8 mouse cellular contexts compared by ENCODE assay signal in genomic region chr17:24695326-24696010, GRCm38 (mm10). TPM values are rescaled to one million over a fixed set of nuclear protein-coding genes. Genes with fewer than 3 reads are reported as not detected.
DNase-seq lines count a peak whose midpoint lies in the region; ATAC-seq and TF ChIP-seq lines count a peak whose summit lies in the region.

No protein-coding gene starts in this region.

- H3K36me3 ChIP-seq in liver, adult 2 months (ENCODE audit: control insufficient read depth, insufficient read depth, low read length) = no peaks in the 10 kb centered on the region; the same call in 1 of the 2 replicates
- peaks cover 8% of the 10 kb centered on the region for H3K36me3 ChIP-seq in embryonic facial prominence, embryonic 11.5 days (replicated peaks; ENCODE audit: control insufficient read depth, insufficient read depth, low read depth, low read length)
- peaks cover 19% of the 10 kb centered on the region; the same call in 1 of the 2 replicates for H3K36me3 ChIP-seq in intestine, postnatal 0 days (ENCODE audit: control insufficient read depth, insufficient read depth)
- peaks cover 10% of the 10 kb centered on the region for H3K36me3 ChIP-seq in midbrain, embryonic 15.5 days (replicated peaks)

- ATAC-seq in embryonic facial prominence, embryonic 11.5 days (replicated peaks; ENCODE audit: insufficient number of reproducible peaks, low FRiP score, low TSS enrichment, low read depth) = peak; percentile 31
- ATAC-seq in intestine, postnatal 0 days = no peak
- no peak; the same call in 1 of the 2 replicates for ATAC-seq in midbrain, embryonic 15.5 days (replicated peaks)

- peak overlapping the region; percentile 76 for H3K4me2 ChIP-seq in embryonic facial prominence, embryonic 11.5 days (ENCODE audit: low read depth, low read length)
- H3K4me2 ChIP-seq in intestine, postnatal 0 days (replicated peaks; ENCODE audit: low read depth) = peak overlapping the region; percentile 82
- peak overlapping the region; percentile 58 for H3K4me2 ChIP-seq in midbrain, embryonic 15.5 days

- peak overlapping the region; percentile 94 for H3K9ac ChIP-seq in liver, adult 2 months (ENCODE audit: low read depth, low read length)
- peak overlapping the region; percentile 92 for H3K9ac ChIP-seq in embryonic facial prominence, embryonic 11.5 days (replicated peaks; ENCODE audit: low read length)
- peak overlapping the region; percentile 71 for H3K9ac ChIP-seq in intestine, postnatal 0 days (ENCODE audit: low read depth, low read length)
- peak overlapping the region; percentile 81 for H3K9ac ChIP-seq in midbrain, embryonic 15.5 days

- TF ChIP-seq CTCF in liver, adult 2 months (IDR thresholded peaks at IDR 0.05; ENCODE audit: low read depth, low read length) = no peak
- no peak for TF ChIP-seq CTCF in intestine, postnatal 0 days (IDR thresholded peaks at IDR 0.05; ENCODE audit: low read depth)

- H3K9me3 ChIP-seq in embryonic facial prominence, embryonic 11.5 days (replicated peaks; ENCODE audit: control insufficient read depth, low read length) = no peaks in the 10 kb centered on the region
- H3K9me3 ChIP-seq in intestine, postnatal 0 days (ENCODE audit: control insufficient read depth) = no peaks in the 10 kb centered on the region
- no peaks in the 10 kb centered on the region for H3K9me3 ChIP-seq in midbrain, embryonic 15.5 days

- H3K79me2 ChIP-seq in liver, adult 2 months (ENCODE audit: control insufficient read depth, insufficient read depth, low read length) = no peaks in the 10 kb centered on the region; the same call in 1 of the 2 replicates

- no peak for TF ChIP-seq POLR2A in liver, adult 2 months (IDR thresholded peaks at IDR 0.05; ENCODE audit: extremely low read depth, insufficient read depth, low read length)

- 4% methylated on average over 50 of the region's 51 CpGs for WGBS in liver, adult 2 months
- 8% methylated on average over 46 of the region's 51 CpGs for WGBS in embryonic facial prominence, embryonic 11.5 days
- 4% methylated on average over 51 of the region's 51 CpGs for WGBS in intestine, postnatal 0 days
- 6% methylated on average over 45 of the region's 51 CpGs for WGBS in midbrain, embryonic 15.5 days

- intact Hi-C loops in left cerebral cortex, postnatal 14 days (cut with DNase I) = no loop called here

- H3K4me3 ChIP-seq in liver, adult 2 months (ENCODE audit: insufficient read depth, low read depth, low read length) = peak overlapping the region; percentile 92
- peak overlapping the region; percentile 81 for H3K4me3 ChIP-seq in embryonic facial prominence, embryonic 11.5 days (ENCODE audit: low read depth, low read length)
- H3K4me3 ChIP-seq in intestine, postnatal 0 days (ENCODE audit: low read depth, low read length) = peak overlapping the region; percentile 86
- H3K4me3 ChIP-seq in midbrain, embryonic 15.5 days = peak overlapping the region; percentile 79

- peaks cover 3% of the 10 kb centered on the region; the same call in 1 of the 2 replicates for H3K4me1 ChIP-seq in liver, adult 2 months (ENCODE audit: control insufficient read depth, insufficient read depth, low read length)
- H3K4me1 ChIP-seq in embryonic facial prominence, embryonic 11.5 days (ENCODE audit: control insufficient read depth, insufficient read depth, low read length) = no peaks in the 10 kb centered on the region; the same call in 1 of the 2 replicates
- no peaks in the 10 kb centered on the region for H3K4me1 ChIP-seq in intestine, postnatal 0 days (replicated peaks; ENCODE audit: control insufficient read depth, insufficient read depth, low read length)
- peaks cover 30% of the 10 kb centered on the region for H3K4me1 ChIP-seq in midbrain, embryonic 15.5 days

- DNase-seq in liver, adult 2 months (ENCODE audit: extremely low read depth, low read depth, low spot score) = peak; percentile 86
- DNase-seq in liver = no peak
- DNase-seq in embryonic facial prominence, embryonic 11.5 days (ENCODE audit: low spot score) = no peak
- DNase-seq in right cerebral cortex, postnatal 14 days = no peak
- DNase-seq in frontal cortex, postnatal 25 days (ENCODE audit: low spot score in 2 of 2) = no peak
- no peak for DNase-seq in left cerebral cortex, postnatal 14 days (ENCODE audit: low spot score in 2 of 2)

- H3K27me3 ChIP-seq in liver, adult 2 months (ENCODE audit: control insufficient read depth, insufficient read depth, low read length) = no peaks in the 10 kb centered on the region
- H3K27me3 ChIP-seq in embryonic facial prominence, embryonic 11.5 days (ENCODE audit: control insufficient read depth, insufficient read depth, low read length) = peaks cover 2% of the 10 kb centered on the region
- H3K27me3 ChIP-seq in intestine, postnatal 0 days (replicated peaks; ENCODE audit: control insufficient read depth, insufficient read depth, low read length) = peaks cover 3% of the 10 kb centered on the region; the same call in 1 of the 2 replicates
- H3K27me3 ChIP-seq in midbrain, embryonic 15.5 days (replicated peaks) = peaks cover 3% of the 10 kb centered on the region; the same call in 1 of the 2 replicates

- H3K27ac ChIP-seq in liver, adult 2 months (replicated peaks; ENCODE audit: insufficient read depth, low read depth, low read length) = peak overlapping the region; percentile 86
- peak overlapping the region; percentile 78 for H3K27ac ChIP-seq in embryonic facial prominence, embryonic 11.5 days (replicated peaks; ENCODE audit: low read depth, low read length)
- peak overlapping the region; percentile 89 for H3K27ac ChIP-seq in intestine, postnatal 0 days (ENCODE audit: low read depth, low read length)
- peak overlapping the region; percentile 91 for H3K27ac ChIP-seq in midbrain, embryonic 15.5 days

RNA-seq across cellular contexts. Expression of gene Gfer, which starts 0.5 kb away (rescaled TPM):
- total RNA-seq in liver, adult 2 months (2014; rRNA removed) = 32.6 and 38.2 TPM in 2 replicates
- 49.8 and 51.9 TPM in 2 replicates for polyA plus RNA-seq in liver, adult 2 months (2012; rRNA removed)
- 46.8 and 52.4 TPM in 2 replicates for polyA plus RNA-seq in embryonic facial prominence, embryonic 11.5 days (2014; fragmentation: Nextera tagmentation; extraction: Ambion mirVana)
- 42.0 and 42.2 TPM in 2 replicates for polyA plus RNA-seq in intestine, postnatal 0 days (2015; fragmentation: Nextera tagmentation; extraction: Ambion mirVana)
- 36.2 and 39.2 TPM in 2 replicates for polyA plus RNA-seq in midbrain, embryonic 15.5 days (2015; fragmentation: Nextera tagmentation; extraction: Ambion mirVana)
- 10 to 100 TPM; 19.0 to 19.1 TPM for total RNA-seq in left cerebral cortex, postnatal 14 days (2021)

RNA-seq across cellular contexts. Expression of gene Noxo1, which starts 0.6 kb away (rescaled TPM):
- total RNA-seq in liver, adult 2 months (2014; rRNA removed) = 0.37 and 0.40 TPM in 2 replicates
- polyA plus RNA-seq in liver, adult 2 months (2012; rRNA removed) = 2.7 TPM in 2 replicates
- polyA plus RNA-seq in embryonic facial prominence, embryonic 11.5 days (2014; fragmentation: Nextera tagmentation; extraction: Ambion mirVana) = 1.1 and 2.7 TPM in 2 replicates
- 32.4 and 38.0 TPM in 2 replicates for polyA plus RNA-seq in intestine, postnatal 0 days (2015; fragmentation: Nextera tagmentation; extraction: Ambion mirVana)
- polyA plus RNA-seq in midbrain, embryonic 15.5 days (2015; fragmentation: Nextera tagmentation; extraction: Ambion mirVana) = 2.1 and 2.5 TPM in 2 replicates
- total RNA-seq in left cerebral cortex, postnatal 14 days (2021) = 1 to 10 TPM; 2.5 to 3.6 TPM

RNA-seq across cellular contexts. Expression of gene Syngr3, which starts 5.7 kb away (rescaled TPM):
- 0.09 and 0.13 TPM in 2 replicates for total RNA-seq in liver, adult 2 months (2014; rRNA removed)
- polyA plus RNA-seq in liver, adult 2 months (2012; rRNA removed) = 0.10 TPM in 2 replicates
- 6.2 and 6.6 TPM in 2 replicates for polyA plus RNA-seq in embryonic facial prominence, embryonic 11.5 days (2014; fragmentation: Nextera tagmentation; extraction: Ambion mirVana)
- 6.0 and 6.2 TPM in 2 replicates for polyA plus RNA-seq in intestine, postnatal 0 days (2015; fragmentation: Nextera tagmentation; extraction: Ambion mirVana)
- 240 and 255 TPM in 2 replicates for polyA plus RNA-seq in midbrain, embryonic 15.5 days (2015; fragmentation: Nextera tagmentation; extraction: Ambion mirVana)
- 100 to 1,000 TPM; 228 to 245 TPM for total RNA-seq in left cerebral cortex, postnatal 14 days (2021)

RNA-seq across cellular contexts. Expression of gene Tbl3, which starts 12.0 kb away (rescaled TPM):
- 14.2 and 17.8 TPM in 2 replicates for total RNA-seq in liver, adult 2 months (2014; rRNA removed)
- polyA plus RNA-seq in liver, adult 2 months (2012; rRNA removed) = 29.4 and 37.9 TPM in 2 replicates
- polyA plus RNA-seq in embryonic facial prominence, embryonic 11.5 days (2014; fragmentation: Nextera tagmentation; extraction: Ambion mirVana) = 96.3 and 102 TPM in 2 replicates
- 23.8 and 25.2 TPM in 2 replicates for polyA plus RNA-seq in intestine, postnatal 0 days (2015; fragmentation: Nextera tagmentation; extraction: Ambion mirVana)
- polyA plus RNA-seq in midbrain, embryonic 15.5 days (2015; fragmentation: Nextera tagmentation; extraction: Ambion mirVana) = 71.4 and 72.1 TPM in 2 replicates
- 10 to 100 TPM; 28.5 to 29.2 TPM for total RNA-seq in left cerebral cortex, postnatal 14 days (2021)

RNA-seq across cellular contexts. Expression of gene Rnf151, which starts 22.4 kb away (rescaled TPM):
- not detected in 2 replicates for total RNA-seq in liver, adult 2 months (2014; rRNA removed)
- polyA plus RNA-seq in liver, adult 2 months (2012; rRNA removed) = 0.19 TPM in 1 of 2 replicates, not detected in the other
- 0.18 and 0.24 TPM in 2 replicates for polyA plus RNA-seq in embryonic facial prominence, embryonic 11.5 days (2014; fragmentation: Nextera tagmentation; extraction: Ambion mirVana)
- not detected in 2 replicates for polyA plus RNA-seq in intestine, postnatal 0 days (2015; fragmentation: Nextera tagmentation; extraction: Ambion mirVana)
- polyA plus RNA-seq in midbrain, embryonic 15.5 days (2015; fragmentation: Nextera tagmentation; extraction: Ambion mirVana) = not detected in 2 replicates
- not detected for total RNA-seq in left cerebral cortex, postnatal 14 days (2021)

Comparison
In these comparisons a context has a peak if more than half of its experiments do, and no peak if none do; other contexts are left out.
1. RNA of gene Syngr3, which starts 5.7 kb away (polyA plus RNA-seq): 240 to 255 TPM in midbrain, embryonic 15.5 days; 6.2 to 6.6 TPM in embryonic facial prominence, embryonic 11.5 days, 6.0 to 6.2 TPM in intestine, postnatal 0 days and 0.10 TPM in liver, adult 2 months; every median in the first group is over 10 times any median in the second.
2. Peak in every context shown above with its lines, with median percentiles within 50 percentile points of each other: H3K27ac ChIP-seq, H3K4me3 ChIP-seq, H3K9ac ChIP-seq and H3K4me2 ChIP-seq.